Mouse (Mus musculus): ENCODE measurements around the gene Pecam1. TPM values are rescaled to one million over a fixed set of nuclear protein-coding genes. Genes with fewer than 3 reads are reported as not detected.
A peak's percentile ranks its signal among the peaks of the same experiment; 100 is the strongest.
"Not testable (repeated sequence)": the region's sequence is repeated elsewhere in the genome, so short reads cannot be mapped to it uniquely, and the experiment has no call there.

Gene Pecam1
- polyA plus RNA-seq, 1 experiment from 2014 or later = 0.05 TPM

DNA sequence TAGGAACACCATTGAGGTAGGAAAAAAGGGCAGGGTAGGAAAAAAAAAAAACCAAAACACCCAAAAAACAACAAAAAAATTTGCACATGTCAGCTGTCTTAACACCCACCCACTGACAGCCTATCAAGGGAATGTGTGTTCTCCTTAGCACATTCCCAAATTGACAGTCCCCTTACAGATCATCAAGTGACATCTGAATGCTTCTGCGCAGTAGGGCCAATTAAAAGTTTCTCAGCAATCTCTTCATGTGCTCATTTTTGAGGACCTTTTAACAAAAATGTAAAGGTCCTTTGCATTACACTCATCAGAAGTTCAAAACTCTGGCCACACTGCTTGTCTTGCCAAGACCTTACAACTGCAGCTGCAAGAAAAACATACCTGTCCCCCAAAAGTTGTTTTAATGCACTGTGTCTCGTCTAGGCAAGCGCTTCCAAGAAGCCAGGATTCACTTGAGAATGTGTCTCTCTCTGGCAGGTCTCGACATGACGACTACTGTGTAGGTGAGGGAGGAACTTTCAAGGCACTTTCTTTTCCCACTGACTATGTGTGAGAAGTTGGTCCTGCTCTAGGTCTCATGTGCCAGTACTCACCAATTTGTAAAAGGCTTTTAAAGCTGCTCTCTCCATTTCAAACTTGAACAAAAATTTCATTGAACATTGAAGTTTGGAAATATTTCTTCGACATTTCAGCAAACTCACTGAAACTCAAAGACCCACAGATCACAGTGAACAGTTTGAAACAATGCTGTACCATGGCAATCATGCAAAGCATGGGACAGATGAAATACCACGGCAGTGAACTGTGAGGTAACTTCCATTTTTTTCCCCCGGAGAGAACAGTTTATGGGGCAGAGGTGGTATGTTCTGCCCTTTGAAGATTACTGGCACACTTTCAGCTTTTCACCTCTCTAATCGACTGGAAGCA, 32.7 kb upstream of the Pecam1 start:
- in situ Hi-C loops (cut with MboI; ENCODE audit: low pct_unique_long_range_greater_than_20kb) = no loop called here
- ChIA-PET POLR2A (no interaction called here), CTCF (no interaction called here)

DNA sequence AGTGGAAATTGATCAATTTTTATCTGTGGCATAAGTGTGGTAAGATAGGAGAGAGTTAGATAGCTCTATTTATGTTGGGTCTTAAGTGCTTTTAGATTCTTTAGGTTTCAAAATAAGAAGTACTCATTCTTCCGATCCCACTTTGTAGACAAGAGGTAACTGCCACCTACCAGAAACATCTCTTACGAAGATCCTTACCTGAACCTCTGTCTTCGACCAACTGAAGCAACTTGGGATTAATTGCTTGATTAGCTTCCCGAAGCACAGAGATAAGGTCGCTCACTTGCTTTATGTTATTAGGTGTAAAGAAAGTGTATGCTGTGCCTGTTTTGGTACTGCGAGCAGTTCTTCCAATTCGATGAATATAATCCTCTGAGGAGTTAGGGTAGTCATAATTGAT, 31.8 kb upstream of the Pecam1 start:
- ATAC-seq; in situ Hi-C loops (cut with MboI; ENCODE audit: low pct_unique_long_range_greater_than_20kb); DNase-seq (ENCODE audit: low read depth, low spot score); POLR2A ChIA-PET; CTCF ChIA-PET; H3K27me3 ChIP-seq: not testable (repeated sequence)

More for the DNA sequence above, 32.7 kb upstream of the Pecam1 start:
- no peaks in the 10 kb centered on the region for H3K27me3 ChIP-seq
- TF ChIP-seq CTCF (IDR thresholded peaks at IDR 0.05) = no peak
- no peak for ATAC-seq
- no peak for DNase-seq (ENCODE audit: low read depth, low spot score)

DNA sequence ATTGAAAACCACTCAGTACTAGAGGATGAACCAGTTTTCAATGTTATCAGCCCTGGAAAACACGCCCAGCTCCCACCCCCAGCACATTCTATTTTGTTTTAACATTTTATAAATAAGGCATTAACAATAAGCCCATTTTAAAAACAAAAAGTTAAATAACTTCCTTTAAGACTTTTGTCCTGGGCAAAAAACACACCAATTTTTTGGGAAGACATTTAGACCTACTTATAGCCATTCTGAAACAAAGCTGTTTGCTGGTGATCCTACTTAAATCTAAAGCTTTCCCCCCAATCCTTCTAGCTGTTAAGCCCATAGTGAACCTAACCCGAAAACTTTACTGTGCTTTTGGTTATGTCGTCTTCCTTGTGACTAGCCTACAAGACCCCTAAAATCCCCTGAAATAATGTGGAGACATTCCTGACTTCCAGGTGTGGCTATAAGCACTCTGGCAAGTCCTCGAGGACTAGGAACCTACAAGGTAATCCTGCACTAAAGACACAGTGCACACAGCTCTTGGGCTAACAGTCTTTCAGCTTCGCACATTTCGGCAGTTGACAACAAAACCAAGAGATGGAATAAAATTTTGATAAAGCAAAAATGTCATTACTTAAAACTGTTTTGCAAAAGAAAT, 30.3 kb upstream of the Pecam1 start:
- in situ Hi-C loops (cut with MboI; ENCODE audit: low pct_unique_long_range_greater_than_20kb) = no loop called here
- TF ChIP-seq CTCF (IDR thresholded peaks at IDR 0.05) = no peak
- POLR2A ChIA-PET = interaction anchor here (2.2 kb wide), 1 partner anchor 7 kb away, joined by 16 read pairs; the partner anchor contains the start of genes Cep95 and Ddx5
- CTCF ChIA-PET = interaction anchor here (1.7 kb wide), 1 partner anchor 10 kb away, joined by 4 read pairs; no protein-coding TSS in a partner anchor
- no peaks in the 10 kb centered on the region for H3K27me3 ChIP-seq
- ATAC-seq (no peak), DNase-seq (ENCODE audit: low read depth, low spot score) (no peak)

DNA sequence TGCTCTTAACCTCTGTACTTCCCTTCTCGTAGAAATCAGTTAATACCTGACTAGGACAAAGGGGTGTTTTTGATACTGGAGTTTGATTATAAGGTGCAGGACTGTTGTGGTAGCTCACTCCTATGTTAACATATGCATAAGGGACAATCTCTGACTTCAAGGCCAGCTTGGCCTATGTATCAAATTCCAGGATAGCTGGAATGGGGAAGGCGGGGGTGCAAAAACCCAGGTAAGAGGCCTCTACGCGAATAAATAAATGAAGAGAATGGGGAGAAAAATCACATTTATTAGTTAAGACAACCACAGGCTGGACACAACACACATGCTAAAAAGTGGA, 29.6 kb upstream of the Pecam1 start:
- POLR2A ChIA-PET = interaction anchor here (2.2 kb wide), 1 partner anchor 8 kb away, joined by 16 read pairs; the partner anchor contains the start of genes Cep95 and Ddx5
- CTCF ChIA-PET = interaction anchor here (1.4 to 1.7 kb wide), 2 partner anchors 11 to 38 kb away, joined by 4 to 5 read pairs; no protein-coding TSS in a partner anchor
- in situ Hi-C loops (cut with MboI; ENCODE audit: low pct_unique_long_range_greater_than_20kb) = no loop called here
- ATAC-seq (peak; percentile 10), DNase-seq (ENCODE audit: low read depth, low spot score) (no peak)
- no peaks in the 10 kb centered on the region for H3K27me3 ChIP-seq
- no peak for TF ChIP-seq CTCF (IDR thresholded peaks at IDR 0.05)

DNA sequence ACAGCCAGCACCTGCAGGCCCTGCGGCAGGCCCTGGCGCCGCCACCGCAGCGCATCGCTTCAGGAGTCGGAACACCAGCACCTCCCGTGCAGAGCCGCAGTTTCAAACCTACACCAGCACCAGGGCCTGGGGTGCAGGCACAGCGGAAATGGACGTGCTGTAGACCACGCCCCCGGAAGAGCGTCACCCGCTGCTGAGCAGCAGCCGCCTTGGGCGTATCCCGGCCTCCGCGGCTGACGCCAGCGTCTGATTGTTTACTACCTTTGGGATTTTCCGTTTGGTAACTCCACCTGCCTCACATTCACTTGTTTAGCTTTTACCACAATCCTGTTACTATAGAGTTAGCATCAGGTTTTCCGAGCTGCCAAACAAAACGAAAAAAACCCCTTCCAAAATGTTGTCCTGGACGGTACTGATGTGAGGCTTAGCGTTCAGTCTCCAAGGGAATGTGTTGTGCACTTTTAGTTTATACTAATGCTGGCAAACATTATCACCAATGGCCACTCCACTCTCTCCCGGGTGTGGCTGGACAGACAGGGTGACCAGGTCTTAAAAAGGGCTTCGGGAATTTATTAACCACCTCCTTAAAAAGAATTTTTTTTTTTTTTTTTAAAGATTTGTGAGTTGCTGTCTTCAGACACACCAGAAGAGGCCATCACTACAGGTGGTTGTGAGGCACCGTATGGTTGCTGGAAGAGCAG, 29.1 kb upstream of the Pecam1 start, which contains the start of gene Polg2:
TSS of gene Polg2 (minus strand) at position 150 of the 701 bp plus-strand sequence.
- no peak for TF ChIP-seq CTCF (IDR thresholded peaks at IDR 0.05)
- CTCF ChIA-PET = interaction anchor here (1.4 to 1.7 kb wide), 2 partner anchors 11 to 37 kb away, joined by 4 to 5 read pairs; no protein-coding TSS in a partner anchor
- DNase-seq (ENCODE audit: low read depth, low spot score) = peak; percentile 63
- POLR2A ChIA-PET = interaction anchor here (0.7 to 2.2 kb wide), 2 partner anchors 9 to 179 kb away, joined by 3 to 16 read pairs; partner anchors contain the start of genes Cep95 and Ddx5
- peak; percentile 95 for ATAC-seq
- in situ Hi-C loops (cut with MboI; ENCODE audit: low pct_unique_long_range_greater_than_20kb) = no loop called here
- no peaks in the 10 kb centered on the region for H3K27me3 ChIP-seq

DNA sequence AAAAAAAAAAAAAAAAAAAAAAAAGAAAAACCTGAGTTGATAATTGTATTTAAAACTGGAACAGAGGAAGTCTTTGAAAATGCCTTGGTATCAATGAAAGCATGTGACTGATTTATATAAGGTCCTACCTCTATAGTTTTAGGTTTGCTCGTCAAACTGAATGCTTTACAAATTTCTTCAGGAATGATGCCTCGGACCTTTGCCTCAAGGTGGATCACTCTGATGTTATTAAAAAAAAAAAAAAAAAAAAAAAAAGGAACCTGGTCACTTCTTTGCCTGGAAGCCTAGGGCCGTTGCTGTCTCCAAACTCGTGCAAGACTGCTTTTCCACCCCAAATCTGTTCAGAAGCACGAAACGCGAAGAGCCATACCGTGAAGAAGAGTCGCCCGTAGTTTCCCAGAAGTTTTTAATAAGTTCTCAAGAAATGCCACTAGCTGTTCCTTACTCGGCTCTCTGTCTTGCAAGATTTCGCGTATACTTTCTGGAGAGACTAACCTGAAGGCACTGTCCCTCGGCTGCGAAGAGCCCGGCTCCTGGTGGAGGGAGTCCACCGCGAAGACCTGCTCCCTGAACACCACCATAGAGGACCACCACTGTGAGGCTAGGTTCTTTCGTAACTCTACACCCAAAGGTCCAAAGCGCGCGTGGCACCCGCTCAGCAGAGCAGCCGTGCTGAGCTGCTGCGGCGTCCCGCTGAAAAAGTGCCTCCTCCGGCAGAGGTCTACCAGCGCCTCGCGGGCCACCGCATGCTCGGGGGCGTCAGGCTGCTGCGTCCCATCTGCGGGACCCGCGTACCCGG, 28.4 kb upstream of the Pecam1 start:
- CTCF ChIA-PET = interaction anchor here (1.2 to 1.7 kb wide), 3 partner anchors 12 to 36 kb away, joined by 3 to 5 read pairs (median 4); no protein-coding TSS in a partner anchor
- POLR2A ChIA-PET = interaction anchor here (0.7 to 2.2 kb wide), 2 partner anchors 9 to 180 kb away, joined by 3 to 16 read pairs; partner anchors contain the start of genes Cep95 and Ddx5
- in situ Hi-C loops (cut with MboI; ENCODE audit: low pct_unique_long_range_greater_than_20kb) = no loop called here
- no peak for DNase-seq (ENCODE audit: low read depth, low spot score)
- H3K27me3 ChIP-seq = no peaks in the 10 kb centered on the region
- TF ChIP-seq CTCF (IDR thresholded peaks at IDR 0.05) = no peak
- peak; percentile 49 for ATAC-seq

DNA sequence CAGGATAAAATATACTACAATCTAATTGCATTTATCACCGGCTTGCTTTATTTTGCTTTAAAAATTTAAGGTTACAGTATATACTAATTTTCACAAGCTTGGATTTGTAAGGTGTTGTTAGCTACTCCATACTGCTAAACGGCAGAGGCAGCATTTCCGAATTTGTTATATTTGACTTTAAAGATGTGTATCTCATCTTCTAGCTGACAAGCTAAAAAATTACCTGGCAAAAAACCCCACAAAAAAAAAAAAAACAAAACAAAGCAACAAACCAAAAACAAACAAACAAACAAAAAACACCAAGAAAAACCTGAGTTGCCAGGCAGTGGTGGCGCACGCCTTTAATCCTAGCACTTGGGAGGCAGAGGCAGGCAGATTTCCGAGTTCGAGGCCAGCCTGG, 27.7 kb upstream of the Pecam1 start:
- TF ChIP-seq CTCF (IDR thresholded peaks at IDR 0.05) = no peak
- DNase-seq (ENCODE audit: low read depth, low spot score) (no peak), ATAC-seq (no peak)
- POLR2A ChIA-PET = interaction anchor here (1.5 to 2.2 kb wide), 3 partner anchors 9 to 11 kb away, joined by 5 to 16 read pairs (median 5); partner anchors contain the start of genes Cep95 and Ddx5
- in situ Hi-C loops (cut with MboI; ENCODE audit: low pct_unique_long_range_greater_than_20kb) = no loop called here
- CTCF ChIA-PET = interaction anchor here (0.6 to 1.2 kb wide), 3 partner anchors 14 to 403 kb away, joined by 3 read pairs; no protein-coding TSS in a partner anchor
- no peaks in the 10 kb centered on the region for H3K27me3 ChIP-seq

DNA sequence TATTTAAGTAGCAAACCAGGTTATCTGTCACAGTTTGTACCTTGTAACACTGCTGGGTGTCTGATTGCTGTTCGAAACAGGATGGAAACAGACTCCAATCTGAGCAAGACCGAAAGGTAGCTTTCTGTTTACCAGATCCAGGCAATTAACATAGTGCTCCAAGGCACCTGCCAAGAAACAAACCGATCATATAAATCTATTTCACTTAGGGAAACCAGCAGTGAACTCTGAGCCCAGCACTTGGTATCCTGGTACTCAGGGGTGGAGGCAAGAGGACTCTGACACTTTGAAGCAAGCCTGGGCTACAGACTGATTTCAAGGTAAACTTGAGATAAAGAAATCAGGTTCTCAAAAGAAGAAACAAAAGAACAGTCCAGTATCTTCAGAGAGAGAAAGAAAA, 27.0 kb upstream of the Pecam1 start:
- in situ Hi-C loops (cut with MboI; ENCODE audit: low pct_unique_long_range_greater_than_20kb) = no loop called here
- DNase-seq (ENCODE audit: low read depth, low spot score) (no peak), ATAC-seq (no peak)
- CTCF ChIA-PET = interaction anchor here (1.0 kb wide), 1 partner anchor 35 kb away, joined by 3 read pairs; no protein-coding TSS in a partner anchor
- TF ChIP-seq CTCF (IDR thresholded peaks at IDR 0.05) = no peak
- POLR2A ChIA-PET = interaction anchor here (1.5 to 2.0 kb wide), 2 partner anchors 10 to 11 kb away, joined by 5 read pairs; partner anchors contain the start of genes Cep95 and Ddx5
- no peaks in the 10 kb centered on the region for H3K27me3 ChIP-seq

DNA sequence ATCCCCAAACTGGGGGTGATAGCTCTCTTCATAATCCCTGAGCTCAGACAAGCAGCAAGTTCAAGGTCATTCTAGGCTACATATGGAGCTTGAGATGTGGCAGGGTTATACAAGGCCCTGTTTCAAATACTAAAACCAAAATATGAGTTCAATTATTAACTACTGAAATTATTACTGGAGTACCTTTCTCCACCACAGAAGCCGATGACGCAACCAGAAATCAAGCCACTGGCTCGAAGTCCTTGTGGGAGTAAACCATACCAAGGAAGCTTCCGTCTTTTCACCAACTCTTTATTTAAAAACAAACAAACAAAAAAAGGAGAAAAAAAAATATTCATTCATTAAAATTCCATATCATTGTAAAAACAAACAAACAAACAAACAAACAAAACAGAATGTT, 26.5 kb upstream of the Pecam1 start:
- DNase-seq (ENCODE audit: low read depth, low spot score) = no peak
- in situ Hi-C loops (cut with MboI; ENCODE audit: low pct_unique_long_range_greater_than_20kb) = no loop called here
- no peak for ATAC-seq

More for the DNA sequence above, 26.5 kb upstream of the Pecam1 start:
- no peak for TF ChIP-seq CTCF (IDR thresholded peaks at IDR 0.05)
- H3K27me3 ChIP-seq = no peaks in the 10 kb centered on the region
- ChIA-PET CTCF (interaction anchor here (1.0 kb wide), 1 partner anchor 34 kb away, joined by 3 read pairs; no protein-coding TSS in a partner anchor), POLR2A (interaction anchor here (1.5 to 2.0 kb wide), 2 partner anchors 10 to 12 kb away, joined by 5 read pairs; partner anchors contain the start of genes Cep95 and Ddx5)

All from Patski (cell line).